Mouse (Mus musculus) mature B cell (primary cell): ENCODE data around the gene Bin2.
"Not testable (repeated sequence)": the region's sequence is repeated elsewhere in the genome, so short reads cannot be mapped to it uniquely, and the experiment has no call there.

Experiments
- in situ Hi-C: fragments of 300-500 bp; cut with MboI; formaldehyde crosslinking; loops from 2 replicates; pipeline ENCODE4 v1.14.3; 2019

The Bin2 gene

GRCm38 (mm10) chr15:100650111-100650510 is 19.2 kb downstream of the Bin2 start:
- in situ Hi-C loops = no loop called here

DNA sequence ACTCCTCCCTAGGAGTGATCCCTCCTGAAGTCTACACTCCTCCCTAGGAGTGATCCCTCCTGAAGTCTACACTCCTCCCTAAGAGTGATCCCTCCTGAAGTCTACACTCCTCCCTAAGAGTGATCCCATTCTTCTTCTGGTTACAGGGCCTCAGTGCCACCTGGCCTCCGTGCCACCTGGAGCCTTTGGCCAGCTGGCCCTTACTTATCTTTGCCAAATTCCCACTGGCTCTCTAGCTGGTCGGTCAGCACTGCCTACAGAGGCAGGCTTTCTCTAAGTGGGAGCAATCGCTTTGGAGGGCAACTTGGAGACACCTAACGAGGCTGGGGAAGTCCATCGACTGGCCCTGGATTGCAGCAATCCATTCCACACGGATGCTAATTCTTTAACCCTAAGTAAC is 23.2 kb downstream of the Bin2 start:
- in situ Hi-C loops = no loop called here

- in situ Hi-C loops = no loop called here
Observed at GRCm38 (mm10) chr15:100642451-100642850, 26.9 kb downstream of the Bin2 start.

DNA sequence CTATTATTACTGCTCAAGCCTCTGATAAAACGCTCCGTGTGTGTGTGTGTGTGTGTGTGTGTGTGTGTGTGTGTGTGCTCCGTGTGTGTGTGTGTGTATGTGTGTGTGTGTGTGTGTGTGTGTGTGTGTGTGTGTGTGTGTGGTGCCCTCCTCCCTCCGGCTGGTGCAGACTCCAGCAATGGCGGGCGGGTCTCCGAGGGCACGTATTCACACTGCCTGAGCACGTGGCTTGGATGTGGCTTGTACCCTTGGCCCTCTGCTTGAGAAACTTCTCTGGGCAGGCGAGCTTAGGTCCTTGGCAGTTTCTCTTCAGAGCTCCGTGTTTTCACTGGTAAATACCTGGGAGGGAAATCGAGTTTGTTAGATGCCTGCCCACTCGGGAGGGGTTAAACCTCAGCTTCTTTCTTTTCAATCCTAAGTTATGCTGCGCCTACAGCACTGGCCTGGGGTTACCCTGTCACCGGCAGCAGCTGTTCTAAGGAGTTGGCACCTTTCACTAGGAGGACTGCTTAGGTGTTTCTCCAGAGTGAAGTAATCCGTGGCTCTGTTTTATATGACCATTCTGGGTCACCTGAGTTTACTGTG is 28.0 kb downstream of the Bin2 start:
- in situ Hi-C loops = no loop called here

GRCm38 (mm10) chr15:100639972-100640750 is 29.2 kb downstream of the Bin2 start:
- in situ Hi-C loops = no loop called here

DNA sequence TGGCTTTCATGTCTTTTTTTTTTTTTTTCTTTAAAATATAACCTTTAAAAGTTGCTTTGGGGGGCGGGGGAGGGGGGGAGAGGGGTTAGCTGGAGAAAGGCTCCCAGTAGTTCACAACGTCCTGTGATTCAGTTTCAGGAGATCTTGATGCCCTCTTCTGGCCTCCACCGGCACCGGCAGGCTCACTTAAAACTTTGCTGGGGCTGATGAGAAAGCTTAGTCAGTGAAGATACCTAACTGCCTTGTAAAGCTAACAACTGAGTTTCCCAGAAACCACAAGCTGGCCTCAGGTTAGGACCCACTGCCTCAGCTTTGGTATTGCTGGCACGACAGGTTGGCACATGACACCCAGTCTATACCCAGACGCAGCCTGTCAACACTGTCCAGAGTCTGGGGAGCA is 31.7 kb downstream of the Bin2 start:
- in situ Hi-C loops = no loop called here

DNA sequence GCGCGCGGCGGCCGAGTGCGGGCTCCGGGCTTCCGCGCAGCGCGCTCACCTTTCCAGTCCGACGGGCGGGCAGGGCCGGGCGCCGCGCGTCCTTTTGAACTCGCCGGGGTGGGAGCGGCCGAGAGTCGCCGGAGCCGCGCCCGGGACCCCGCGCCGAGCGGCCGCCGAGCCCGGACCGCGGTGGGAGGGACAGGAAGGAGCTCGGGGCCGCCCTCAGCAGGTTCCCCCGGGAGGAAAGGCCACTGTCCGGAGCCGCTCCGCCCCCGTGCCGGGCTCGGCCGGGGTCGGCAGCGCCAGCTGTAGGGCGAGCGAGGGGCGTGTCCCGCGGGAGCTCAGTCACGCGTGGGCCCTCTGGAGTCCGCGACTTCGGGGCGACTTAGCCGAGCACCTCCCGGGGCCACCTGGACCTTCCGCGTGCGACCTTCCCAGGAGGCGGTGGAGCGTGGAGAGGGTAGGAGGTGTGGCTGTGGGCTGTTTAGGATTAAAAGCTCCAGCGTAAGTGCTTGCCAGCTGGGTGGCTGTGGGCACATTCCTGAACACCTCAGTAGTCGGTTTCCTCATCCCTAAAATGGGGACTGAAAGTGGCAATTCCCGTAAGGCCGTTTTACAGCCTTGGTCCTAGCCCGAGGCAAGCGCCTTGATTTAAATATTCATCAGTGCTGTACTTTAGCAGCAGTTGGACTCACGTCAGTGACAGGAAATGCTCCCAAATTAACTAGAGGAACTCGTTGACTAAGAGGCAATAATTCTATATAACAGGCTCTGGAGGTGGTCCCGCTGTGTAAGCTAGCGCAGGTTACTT is 32.5 kb downstream of the Bin2 start, which contains the start of gene Smagp:
Gene Smagp, minus strand, starts transcription at position 241 of the 802 bp plus-strand sequence.
- in situ Hi-C loops = no loop called here

DNA sequence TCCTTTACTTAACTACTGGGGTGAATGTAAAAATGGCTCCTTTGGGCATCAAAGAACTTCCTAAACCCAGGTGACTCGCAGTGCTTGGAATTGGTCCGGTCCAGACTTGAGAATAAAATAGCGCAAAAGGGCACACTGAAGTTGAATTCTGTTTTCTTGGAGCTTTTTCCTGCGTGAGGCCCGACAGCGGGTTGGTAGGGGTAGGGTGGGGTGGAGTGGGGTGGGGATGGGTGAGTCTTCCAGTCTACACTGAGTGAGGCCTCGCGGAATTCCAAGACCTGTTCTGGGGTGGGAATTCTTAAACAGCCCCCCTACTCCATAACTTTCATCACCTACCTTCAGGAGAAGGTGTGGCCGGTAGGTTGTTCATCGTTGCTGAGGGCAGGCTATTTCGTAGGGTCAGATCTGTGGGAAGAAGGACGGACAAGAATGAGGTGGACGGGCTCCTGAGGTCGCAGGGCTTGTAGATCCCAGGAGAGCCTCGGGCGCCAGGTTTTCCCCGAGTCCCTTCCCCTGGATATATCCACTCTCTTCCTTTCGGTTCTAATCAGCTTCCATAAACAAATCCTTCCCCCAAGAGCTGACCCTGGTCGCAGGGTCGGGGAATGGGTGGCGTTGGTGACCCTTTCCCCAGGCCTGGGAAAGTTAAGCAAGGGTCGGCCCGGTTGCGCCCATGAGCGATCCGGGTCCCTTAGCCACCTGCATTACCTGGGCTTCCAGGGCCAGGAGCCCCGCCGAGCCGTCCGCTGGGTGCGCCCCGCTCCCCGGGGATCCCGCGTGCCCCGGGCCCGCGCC is 33.3 kb downstream of the Bin2 start:
- in situ Hi-C loops = no loop called here

- in situ Hi-C loops = no loop called here
Observed at GRCm38 (mm10) chr15:100635239-100635638, 34.1 kb downstream of the Bin2 start.

DNA sequence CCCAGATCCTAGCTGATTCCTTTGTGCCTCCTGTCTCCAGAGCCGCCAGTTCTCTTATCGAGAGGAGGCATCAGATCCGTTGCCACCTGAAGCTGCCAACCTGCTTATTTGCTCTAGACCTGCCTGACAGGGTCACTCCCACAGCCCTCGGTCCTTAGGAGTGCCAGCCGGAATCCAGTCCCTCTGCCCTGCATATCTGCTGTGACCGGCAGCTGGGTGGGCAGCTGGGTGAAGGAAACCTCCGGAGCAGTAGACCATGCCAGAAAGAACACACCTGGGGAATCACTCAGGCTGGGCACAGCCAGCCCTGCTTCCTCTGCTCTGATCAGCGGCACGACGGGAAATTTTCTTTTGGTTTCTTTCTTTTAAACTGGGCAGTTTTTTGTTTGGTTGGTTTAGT is 36.0 kb downstream of the Bin2 start:
- in situ Hi-C loops = no loop called here

GRCm38 (mm10) chr15:100632323-100632722 is 37.0 kb downstream of the Bin2 start:
- in situ Hi-C loops = no loop called here

- in situ Hi-C loops = no loop called here
Observed at GRCm38 (mm10) chr15:100631454-100632170, 37.7 kb downstream of the Bin2 start.

GRCm38 (mm10) chr15:100630126-100630525 is 39.2 kb downstream of the Bin2 start:
- in situ Hi-C loops = no loop called here

GRCm38 (mm10) chr15:100628797-100629196 is 40.6 kb downstream of the Bin2 start:
- in situ Hi-C loops = no loop called here

DNA sequence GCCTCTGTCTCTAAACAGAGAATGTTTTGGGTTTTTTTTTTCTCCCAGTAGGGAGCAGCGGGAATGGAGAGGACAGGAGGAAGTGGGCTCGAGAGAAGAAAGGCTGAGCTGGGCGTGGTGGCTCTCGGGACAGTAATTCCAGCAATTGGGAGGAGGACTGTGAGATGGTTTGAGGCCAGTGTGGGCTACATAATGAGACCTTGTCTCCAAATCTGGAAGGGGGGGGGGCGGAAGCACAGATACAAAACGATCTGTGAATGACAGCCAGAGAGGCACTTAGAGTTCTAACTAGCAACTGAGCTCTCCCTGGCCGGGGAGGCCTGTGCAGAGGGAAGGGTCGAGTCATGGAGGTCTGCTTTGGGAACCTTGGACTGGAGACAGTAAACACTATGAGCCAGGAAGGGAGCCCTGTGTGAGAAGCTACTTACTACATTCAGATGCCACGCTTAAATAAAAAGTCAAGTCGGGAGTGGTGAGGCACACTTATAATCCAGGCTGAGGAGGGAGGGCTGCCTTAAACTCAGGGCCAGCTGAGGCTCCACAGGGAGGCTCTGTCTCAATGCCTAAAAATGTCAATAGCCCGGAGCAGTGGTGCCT is 41.5 kb downstream of the Bin2 start:
- in situ Hi-C loops = no loop called here

DNA sequence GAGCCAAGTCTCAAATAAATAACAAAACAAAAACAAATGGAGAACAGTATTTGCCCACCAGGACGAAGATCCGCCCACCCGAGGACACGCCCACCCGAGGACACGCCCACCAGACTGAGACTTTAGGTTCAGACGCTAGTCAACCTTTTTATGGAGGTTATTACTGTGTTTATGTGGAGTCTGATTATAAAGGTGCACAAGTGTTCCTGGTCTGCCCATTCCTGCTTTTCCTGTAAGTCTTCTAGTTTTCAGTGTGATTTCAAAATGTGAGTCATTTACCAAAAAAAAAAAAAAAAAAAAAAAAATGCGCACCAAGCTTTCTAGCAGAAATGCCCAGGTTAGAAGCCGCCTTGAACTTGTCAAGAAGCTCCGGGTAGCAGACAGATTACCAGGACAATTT is 42.1 kb downstream of the Bin2 start:
- in situ Hi-C loops = no loop called here

DNA sequence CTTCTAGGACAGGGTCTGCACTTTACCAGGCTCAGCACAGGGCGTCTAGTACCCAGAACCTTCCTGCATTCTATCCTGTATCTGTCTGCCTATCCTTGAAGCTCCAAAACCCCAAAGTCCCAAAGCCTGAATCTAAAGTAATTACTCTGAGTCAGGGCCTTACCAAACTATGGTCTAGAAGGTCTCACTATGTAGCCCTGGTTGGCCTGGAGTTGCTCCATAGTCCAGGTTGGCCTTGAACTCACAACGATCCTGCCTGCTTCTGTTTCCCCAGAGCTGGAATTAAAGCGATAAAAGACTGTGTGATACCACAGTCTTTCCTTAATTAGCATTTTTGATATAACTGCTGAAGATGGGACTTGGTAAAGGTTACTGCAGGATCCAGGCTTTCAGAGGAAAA is 44.9 kb downstream of the Bin2 start:
- in situ Hi-C loops = no loop called here

GRCm38 (mm10) chr15:100623754-100624153 is 45.6 kb downstream of the Bin2 start:
- in situ Hi-C loops = no loop called here

- in situ Hi-C loops = no loop called here
Observed at GRCm38 (mm10) chr15:100622164-100622563, 47.2 kb downstream of the Bin2 start.

DNA sequence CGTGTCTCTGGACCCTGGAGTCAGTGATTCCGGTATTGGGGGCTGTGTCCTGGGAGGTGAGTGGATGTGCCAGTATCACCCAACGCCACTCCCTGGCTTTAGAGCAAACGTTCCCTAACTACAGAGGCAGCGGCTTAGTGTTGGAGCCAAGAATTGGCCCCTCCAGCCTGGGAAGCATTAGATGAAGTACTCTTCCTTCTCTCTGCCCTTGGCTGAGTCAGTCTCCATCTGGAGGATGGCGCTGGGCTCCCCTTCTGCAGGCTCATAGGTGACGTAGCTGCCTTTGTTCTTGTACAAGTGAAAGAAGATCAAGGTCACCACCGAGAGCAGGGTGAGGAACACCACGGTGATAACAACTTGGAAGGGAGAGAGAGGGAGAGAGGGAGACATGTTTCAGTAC is 47.7 kb downstream of the Bin2 start:
- in situ Hi-C loops = not testable (repeated sequence)

GRCm38 (mm10) chr15:100619200-100619599 is 50.2 kb downstream of the Bin2 start:
- in situ Hi-C loops = no loop called here
